ENCODE assay signal across 21 mouse cellular contexts in genomic region chr6:89153027-89153662, GRCm38 (mm10).
DNase-seq lines count a peak whose midpoint lies in the region; ATAC-seq and TF ChIP-seq lines count a peak whose summit lies in the region.
"Had no signal": no experiment of that assay in that cellular context is flagged by ENCODE, and none has a peak within 500 bp of the region (broad histone marks: within the 10 kb centered on the region; RNA-seq: fewer than 3 reads in every experiment).

No protein-coding gene starts in this region.

- peak; percentile 20 to 48 for DNase-seq in cerebellum, postnatal 14 days
- no peak for DNase-seq in cerebellum, adult 9-11 months
- peak; percentile 25 for DNase-seq in limb, embryonic 11.5 days (ENCODE audit: low spot score)
- DNase-seq in limb, embryonic 10.5 days (ENCODE audit: low spot score): no peak
- peak; percentile 38 for DNase-seq in 3T3-L1 (ENCODE audit: low read depth, low spot score)
- peak; percentile 65 for DNase-seq in embryonic facial prominence, embryonic 14.5 days (ENCODE audit: low spot score)
- no peak for DNase-seq in forebrain, postnatal 0 days
- DNase-seq: adrenal gland, postnatal 25 days; cerebellum, adult 2 months; heart, postnatal 10 days; kidney, adult 11 months; kidney, postnatal 14 days; layer of hippocampus, adult 9-11 months; right cerebral cortex, adult 18-20 months had no signal

- H3K27ac ChIP-seq in limb, embryonic 11.5 days (replicated peaks; ENCODE audit: low read depth, low read length): no peak overlapping the region
- no peak overlapping the region for H3K27ac ChIP-seq in limb, embryonic 10.5 days
- H3K27ac ChIP-seq in embryonic facial prominence, embryonic 14.5 days (replicated peaks; ENCODE audit: low read depth, low read length): no peak overlapping the region
- no peak overlapping the region for H3K27ac ChIP-seq in forebrain, postnatal 0 days (ENCODE audit: low read depth, low read length)
- no peak overlapping the region for H3K27ac ChIP-seq in intestine, embryonic 15.5 days
- H3K27ac ChIP-seq: embryonic facial prominence, embryonic 12.5 days; forebrain, embryonic 10.5 days; heart, embryonic 10.5 days; hindbrain, embryonic 15.5 days; liver, embryonic 14.5 days had no signal

- no peaks in the 10 kb centered on the region for H3K36me3 ChIP-seq in limb, embryonic 11.5 days (ENCODE audit: control insufficient read depth, insufficient read depth, low read length)
- H3K36me3 ChIP-seq in limb, embryonic 10.5 days: no peaks in the 10 kb centered on the region
- H3K36me3 ChIP-seq in embryonic facial prominence, embryonic 14.5 days (ENCODE audit: control insufficient read depth, insufficient read depth, low read length): no peaks in the 10 kb centered on the region
- H3K36me3 ChIP-seq in forebrain, postnatal 0 days (ENCODE audit: insufficient read depth): no peaks in the 10 kb centered on the region
- H3K36me3 ChIP-seq in intestine, embryonic 15.5 days: no peaks in the 10 kb centered on the region
- H3K36me3 ChIP-seq: embryonic facial prominence, embryonic 12.5 days; forebrain, embryonic 10.5 days; heart, embryonic 10.5 days; hindbrain, embryonic 15.5 days had no signal

- no peak overlapping the region for H3K4me3 ChIP-seq in limb, embryonic 11.5 days (ENCODE audit: low read depth, low read length)
- no peak overlapping the region for H3K4me3 ChIP-seq in limb, embryonic 10.5 days
- no peak overlapping the region for H3K4me3 ChIP-seq in embryonic facial prominence, embryonic 14.5 days (ENCODE audit: low read depth, low read length)
- H3K4me3 ChIP-seq in forebrain, postnatal 0 days (ENCODE audit: low read depth, low read length): no peak overlapping the region
- no peak overlapping the region for H3K4me3 ChIP-seq in intestine, embryonic 15.5 days (replicated peaks)
- H3K4me3 ChIP-seq: embryonic facial prominence, embryonic 12.5 days; forebrain, embryonic 10.5 days; heart, embryonic 10.5 days; hindbrain, embryonic 15.5 days had no signal

- no peak overlapping the region for H3K9ac ChIP-seq in limb, embryonic 11.5 days (ENCODE audit: low read length)
- no peak overlapping the region for H3K9ac ChIP-seq in embryonic facial prominence, embryonic 14.5 days (ENCODE audit: low read depth, low read length)
- H3K9ac ChIP-seq in forebrain, postnatal 0 days: no peak overlapping the region
- no peak overlapping the region for H3K9ac ChIP-seq in intestine, embryonic 15.5 days
- H3K9ac ChIP-seq: embryonic facial prominence, embryonic 12.5 days; hindbrain, embryonic 15.5 days; liver, embryonic 14.5 days had no signal

- WGBS in limb, embryonic 11.5 days: 69% methylated on average over 11 of the region's 11 CpGs
- WGBS in limb, embryonic 10.5 days: 77% methylated on average over 11 of the region's 11 CpGs
- 54% methylated on average over 11 of the region's 11 CpGs for WGBS in embryonic facial prominence, embryonic 14.5 days
- 84% methylated on average over 11 of the region's 11 CpGs for WGBS in forebrain, postnatal 0 days
- 58% methylated on average over 11 of the region's 11 CpGs for WGBS in intestine, embryonic 15.5 days

- no peaks in the 10 kb centered on the region for H3K9me3 ChIP-seq in limb, embryonic 11.5 days (ENCODE audit: control insufficient read depth, low read length)
- no peaks in the 10 kb centered on the region for H3K9me3 ChIP-seq in limb, embryonic 10.5 days (replicated peaks)
- 0 out of 2 replicates have a peak, but pooled peaks cover 3% of the 10 kb centered on the region for H3K9me3 ChIP-seq in embryonic facial prominence, embryonic 14.5 days (ENCODE audit: control insufficient read depth, low read length)
- H3K9me3 ChIP-seq in forebrain, postnatal 0 days (ENCODE audit: low read length): no peaks in the 10 kb centered on the region
- H3K9me3 ChIP-seq in intestine, embryonic 15.5 days: no peaks in the 10 kb centered on the region
- H3K9me3 ChIP-seq: embryonic facial prominence, embryonic 12.5 days; heart, embryonic 10.5 days; hindbrain, embryonic 15.5 days had no signal

- no peak for TF ChIP-seq CTCF in forebrain, postnatal 0 days (IDR thresholded peaks at IDR 0.05; ENCODE audit: low read depth)

- no peak overlapping the region for H3K4me2 ChIP-seq in limb, embryonic 11.5 days (ENCODE audit: low read depth, severe bottlenecking)
- H3K4me2 ChIP-seq in embryonic facial prominence, embryonic 14.5 days (ENCODE audit: low read depth, low read length): no peak overlapping the region
- no peak overlapping the region for H3K4me2 ChIP-seq in forebrain, postnatal 0 days (ENCODE audit: low read depth)
- no peak overlapping the region for H3K4me2 ChIP-seq in intestine, embryonic 15.5 days (replicated peaks)
- H3K4me2 ChIP-seq: embryonic facial prominence, embryonic 12.5 days; hindbrain, embryonic 15.5 days had no signal

- H3K4me1 ChIP-seq in limb, embryonic 11.5 days (ENCODE audit: control insufficient read depth, insufficient read depth, low read length): no peaks in the 10 kb centered on the region
- H3K4me1 ChIP-seq in limb, embryonic 10.5 days: peaks cover 6% of the 10 kb centered on the region; the same call in 1 of the 2 replicates
- no peaks in the 10 kb centered on the region for H3K4me1 ChIP-seq in embryonic facial prominence, embryonic 14.5 days (ENCODE audit: control insufficient read depth, insufficient read depth, low read length)
- H3K4me1 ChIP-seq in forebrain, postnatal 0 days (ENCODE audit: insufficient read depth): no peaks in the 10 kb centered on the region
- no peaks in the 10 kb centered on the region for H3K4me1 ChIP-seq in intestine, embryonic 15.5 days (replicated peaks)
- H3K4me1 ChIP-seq: heart, embryonic 10.5 days; hindbrain, embryonic 15.5 days had no signal

- no peak for ATAC-seq in limb, embryonic 11.5 days (ENCODE audit: insufficient number of reproducible peaks, low FRiP score, low TSS enrichment, low read depth)
- ATAC-seq in embryonic facial prominence, embryonic 14.5 days (ENCODE audit: low read depth): peak; percentile 63; the same call in 1 of the 2 replicates
- no peak for ATAC-seq in forebrain, postnatal 0 days
- no peak for ATAC-seq in intestine, embryonic 15.5 days
- ATAC-seq: midbrain, embryonic 16.5 days had no signal

- no peaks in the 10 kb centered on the region for H3K27me3 ChIP-seq in limb, embryonic 11.5 days (ENCODE audit: control insufficient read depth, insufficient read depth, low read length)
- no peaks in the 10 kb centered on the region for H3K27me3 ChIP-seq in limb, embryonic 10.5 days (ENCODE audit: low read depth, poor library complexity, severe bottlenecking)
- H3K27me3 ChIP-seq in embryonic facial prominence, embryonic 14.5 days (replicated peaks; ENCODE audit: control insufficient read depth, insufficient read depth, low read length): no peaks in the 10 kb centered on the region
- H3K27me3 ChIP-seq in forebrain, postnatal 0 days (ENCODE audit: insufficient read depth, low read length): no peaks in the 10 kb centered on the region
- no peaks in the 10 kb centered on the region for H3K27me3 ChIP-seq in intestine, embryonic 15.5 days (replicated peaks)
- H3K27me3 ChIP-seq: embryonic facial prominence, embryonic 12.5 days; hindbrain, embryonic 15.5 days had no signal

Comparison
In these comparisons a context has a peak if more than half of its experiments do, and no peak if none do; other contexts are left out.
1. DNase-seq: peak in cerebellum, postnatal 14 days (2 of 2), limb, embryonic 11.5 days (single experiment), 3T3-L1 (single experiment) and embryonic facial prominence, embryonic 14.5 days (single experiment); none in cerebellum, adult 9-11 months (single experiment), limb, embryonic 10.5 days (single experiment) and forebrain, postnatal 0 days (single experiment).